Mouse (Mus musculus): ENCODE measurements around the gene Gm3952. TPM values are rescaled to one million over a fixed set of nuclear protein-coding genes. Genes with fewer than 3 reads are reported as not detected.

Gene Gm3952
- polyA plus RNA-seq, 1 experiment from 2014 or later = not detected

- Histone ChIP-seq H3K36me3 (no peaks in the 10 kb centered on the region), H3K27ac (peak overlapping the region; percentile 78), H3K4me1 (peaks cover 84% of the 10 kb centered on the region), H3K9ac (no peak overlapping the region), H3K9me3 (replicated peaks) (no peaks in the 10 kb centered on the region), H3K4me3 (no peak overlapping the region), H3K27me3 (replicated peaks) (no peaks in the 10 kb centered on the region), H3K4me2 (peak overlapping the region; percentile 48)
- peak; percentile 73 for ATAC-seq
- WGBS (ENCODE audit: insufficient replicate concordance) = 61% methylated on average over 1 of the region's 1 CpGs
Measured at GRCm38 (mm10) chr8:128696701-128697397, 101.6 kb downstream of the Gm3952 start.

Other genes with a start within 250 kb of the Gm3952 start
- 129 and 130 TPM in 2 replicates for gene Itgb1, start 113.0 kb downstream of the Gm3952 start, polyA plus RNA-seq (2016; fragmentation: Nextera tagmentation; extraction: Ambion mirVana)

All from liver, embryonic 12.5 days (tissue).